Mouse (Mus musculus): ENCODE measurements around the gene Dctn2. TPM values are rescaled to one million over a fixed set of nuclear protein-coding genes. Genes with fewer than 3 reads are reported as not detected.
"Not testable (repeated sequence)": the region's sequence is repeated elsewhere in the genome, so short reads cannot be mapped to it uniquely, and the experiment has no call there.

Gene Dctn2
- total and polyA plus RNA-seq, 3 experiments = 66.3 to 91.9 (median 79.1) TPM

GRCm38 (mm10) chr10:127303136-127303535, 37.0 kb downstream of the Dctn2 start:
- no peak overlapping the region for H3K4me3 ChIP-seq (replicated peaks in 1 of 3; ENCODE audit: low read depth in 2 of 3, low read length in 2 of 3, poor library complexity in 1 of 3)

GRCm38 (mm10) chr10:127309167-127309566, 43.0 kb downstream of the Dctn2 start:
- H3K9me3 ChIP-seq (replicated peaks; ENCODE audit: low read length); H3K27me3 ChIP-seq (replicated peaks); H3K9ac ChIP-seq (ENCODE audit: insufficient read depth, low read depth); DNase-seq (ENCODE audit: extremely low read depth); H3K4me2 ChIP-seq (ENCODE audit: insufficient read depth, low read depth, poor library complexity, severe bottlenecking); dilution Hi-C loops (cut with MboI; ENCODE audit: extremely low pct_ligation_motif_present, extremely low pct_unique_long_range_greater_than_20kb, low sequenced_read_pairs); in situ Hi-C loops (cut with MboI; ENCODE audit: low pct_ligation_motif_present, low pct_unique_long_range_greater_than_20kb, low sequenced_read_pairs); H3K27ac ChIP-seq (ENCODE audit: insufficient read depth, low read depth); H3K4me3 ChIP-seq (replicated peaks in 1 of 3; ENCODE audit: low read depth in 2 of 3, low read length in 2 of 3, poor library complexity in 1 of 3): not testable (repeated sequence)
- peaks cover 28% of the 10 kb centered on the region for H3K79me2 ChIP-seq (replicated peaks; ENCODE audit: control insufficient read depth, extremely low read depth, insufficient read depth, poor library complexity, severe bottlenecking)
- H3K36me3 ChIP-seq (replicated peaks in 1 of 2; ENCODE audit: control insufficient read depth in 1 of 2, insufficient read depth in 1 of 2, low read length in 1 of 2) = peaks cover 55 to 57% of the 10 kb centered on the region in 2 experiments
- peaks cover 5 to 17% of the 10 kb centered on the region in 2 experiments for H3K4me1 ChIP-seq (ENCODE audit: control insufficient read depth in 1 of 2, insufficient read depth in 2 of 2)

More at GRCm38 (mm10) chr10:127303136-127303535, 37.0 kb downstream of the Dctn2 start:
- Histone ChIP-seq H3K27ac (ENCODE audit: insufficient read depth, low read depth) (no peak overlapping the region), H3K27me3 (replicated peaks) (no peaks in the 10 kb centered on the region), H3K4me1 (ENCODE audit: control insufficient read depth in 1 of 2, insufficient read depth in 2 of 2) (no peaks in the 10 kb centered on the region), H3K9ac (ENCODE audit: insufficient read depth, low read depth) (no peak overlapping the region), H3K9me3 (replicated peaks; ENCODE audit: low read length) (no peaks in the 10 kb centered on the region), H3K79me2 (replicated peaks; ENCODE audit: control insufficient read depth, extremely low read depth, insufficient read depth, poor library complexity, severe bottlenecking) (peaks cover 10% of the 10 kb centered on the region; the same call in 1 of the 2 replicates), H3K4me2 (ENCODE audit: insufficient read depth, low read depth, poor library complexity, severe bottlenecking) (no peak overlapping the region), H3K36me3 (replicated peaks in 1 of 2; ENCODE audit: control insufficient read depth in 1 of 2, insufficient read depth in 1 of 2, low read length in 1 of 2) (peaks cover 89 to 98% of the 10 kb centered on the region in 2 experiments)
- no peak for DNase-seq (ENCODE audit: extremely low read depth)
- dilution Hi-C loops (cut with MboI; ENCODE audit: extremely low pct_ligation_motif_present, extremely low pct_unique_long_range_greater_than_20kb, low sequenced_read_pairs) = no loop called here
- in situ Hi-C loops (cut with MboI; ENCODE audit: low pct_ligation_motif_present, low pct_unique_long_range_greater_than_20kb, low sequenced_read_pairs) = no loop called here
- TF ChIP-seq MAX (IDR thresholded peaks at IDR 0.05; ENCODE audit: low read length) (no peak), USF2 (conservative IDR thresholded peaks at IDR 0.05; ENCODE audit: low read depth, low read length) (no peak), SMC3 (IDR thresholded peaks at IDR 0.05; ENCODE audit: low read depth, low read length) (no peak)

- H3K4me2 ChIP-seq (ENCODE audit: insufficient read depth, low read depth, poor library complexity, severe bottlenecking) = peak overlapping the region; percentile 74
- dilution Hi-C loops (cut with MboI; ENCODE audit: extremely low pct_ligation_motif_present, extremely low pct_unique_long_range_greater_than_20kb, low sequenced_read_pairs) (no loop called here), in situ Hi-C loops (cut with MboI; ENCODE audit: low pct_ligation_motif_present, low pct_unique_long_range_greater_than_20kb, low sequenced_read_pairs) (no loop called here)
- H3K9ac ChIP-seq (ENCODE audit: insufficient read depth, low read depth) = peak overlapping the region; percentile 93
- peak; percentile 92 for DNase-seq (ENCODE audit: extremely low read depth)
- H3K4me1 ChIP-seq (ENCODE audit: control insufficient read depth in 1 of 2, insufficient read depth in 2 of 2) = peaks cover 5 to 17% of the 10 kb centered on the region in 2 experiments
- no peaks in the 10 kb centered on the region for H3K27me3 ChIP-seq (replicated peaks)
- H3K27ac ChIP-seq (ENCODE audit: insufficient read depth, low read depth) = peak overlapping the region; percentile 91
- H3K36me3 ChIP-seq (replicated peaks in 1 of 2; ENCODE audit: control insufficient read depth in 1 of 2, insufficient read depth in 1 of 2, low read length in 1 of 2) = peaks cover 39 to 41% of the 10 kb centered on the region in 2 experiments
- TF ChIP-seq HCFC1 (IDR thresholded peaks at IDR 0.05; ENCODE audit: low read depth, low read length) (no peak), NELFE (IDR thresholded peaks at IDR 0.05; ENCODE audit: low read depth, low read length) (no peak; the same call in none of the 2 replicates), CTCF (conservative IDR thresholded peaks at IDR 0.05 in 1 of 2, IDR thresholded peaks at IDR 0.05 in 1 of 2; ENCODE audit: low read depth in 2 of 2, low read length in 2 of 2) (no peak), RCOR1 (conservative IDR thresholded peaks at IDR 0.05; ENCODE audit: low read depth, low read length) (no peak), KAT2A (IDR thresholded peaks at IDR 0.05; ENCODE audit: insufficient replicate concordance, low read length) (no peak), TBP (conservative IDR thresholded peaks at IDR 0.05; ENCODE audit: low read depth, low read length) (peak; percentile 87), CHD2 (IDR thresholded peaks at IDR 0.05; ENCODE audit: low read length) (peak; percentile 99), SIN3A (IDR thresholded peaks at IDR 0.05; ENCODE audit: low read length) (peak; percentile 70; the same call in 1 of the 2 replicates), TCF12 (IDR thresholded peaks at IDR 0.05; ENCODE audit: low read depth, low read length) (no peak), ZNF384 (IDR thresholded peaks at IDR 0.05; ENCODE audit: low read depth, low read length) (no peak), POLR2AphosphoS2 (IDR thresholded peaks at IDR 0.05; ENCODE audit: low read depth, low read length) (peak; percentile 37; the same call in 1 of the 2 replicates), USF2 (conservative IDR thresholded peaks at IDR 0.05; ENCODE audit: low read depth, low read length) (no peak), PAX5 (IDR thresholded peaks at IDR 0.05; ENCODE audit: low read length) (no peak), EP300 (IDR thresholded peaks at IDR 0.05; ENCODE audit: low read length) (no peak), MYC (IDR thresholded peaks at IDR 0.05; ENCODE audit: low read depth, low read length) (peak; percentile 98), MXI1 (IDR thresholded peaks at IDR 0.05; ENCODE audit: low read depth, low read length) (peak; percentile 87; the same call in 1 of the 2 replicates), USF1 (IDR thresholded peaks at IDR 0.05; ENCODE audit: low read depth, low read length) (no peak), SMC3 (IDR thresholded peaks at IDR 0.05; ENCODE audit: low read depth, low read length) (no peak), ZC3H11A (IDR thresholded peaks at IDR 0.05; ENCODE audit: low read depth, low read length) (no peak), UBTF (IDR thresholded peaks at IDR 0.05; ENCODE audit: low read depth, low read length) (no peak), CHD1 (IDR thresholded peaks at IDR 0.05; ENCODE audit: low read depth, low read length) (0 out of 2 replicates have a peak, but pooled peaks have one; percentile 9), POLR2A (IDR thresholded peaks at IDR 0.05; ENCODE audit: low read depth, low read length) (peak; percentile 75), MAX (IDR thresholded peaks at IDR 0.05; ENCODE audit: low read length) (peak; percentile 87; the same call in 1 of the 2 replicates), ZMIZ1 (IDR thresholded peaks at IDR 0.05; ENCODE audit: low read depth, low read length) (no peak; the same call in 1 of the 2 replicates)
- H3K79me2 ChIP-seq (replicated peaks; ENCODE audit: control insufficient read depth, extremely low read depth, insufficient read depth, poor library complexity, severe bottlenecking) = peaks cover 22% of the 10 kb centered on the region
- peak overlapping the region; percentile 80 to 97 (median 83) for H3K4me3 ChIP-seq (replicated peaks in 1 of 3; ENCODE audit: low read depth in 2 of 3, low read length in 2 of 3, poor library complexity in 1 of 3)
- no peaks in the 10 kb centered on the region for H3K9me3 ChIP-seq (replicated peaks; ENCODE audit: low read length)
Observed at GRCm38 (mm10) chr10:127310523-127311475, 44.6 kb downstream of the Dctn2 start.
